Mouse (Mus musculus) midbrain, embryonic 16.5 days (tissue): ENCODE results near the gene Ggcx. TPM values are rescaled to one million over a fixed set of nuclear protein-coding genes. Genes with fewer than 3 reads are reported as not detected.

Experiments
- ATAC-seq: fragments of 200-750 bp; cut with Nextera tagmentation; 2 replicates; pipeline ENCODE4 v1.8.0; 2017; ENCODE audit warnings: moderate TSS enrichment
- H3K27ac ChIP-seq: fragments of 300-500 bp; sonication (generic); 2 replicates; pipeline ENCODE4 v1.5.1; 2014; ENCODE audit warnings: mild to moderate bottlenecking, low read length, mixed read lengths
- H3K27me3 ChIP-seq: fragments of 300-500 bp; sonication (generic); 2 replicates; pipeline ENCODE4 v1.6.1; 2014; ENCODE audit warnings: low read depth, low read length, mixed read lengths; ENCODE audit not compliant: control insufficient read depth, insufficient read depth
- H3K36me3 ChIP-seq: fragments of 300-500 bp; sonication (generic); 2 replicates; pipeline ENCODE4 v1.6.1; 2014; ENCODE audit warnings: mild to moderate bottlenecking, low read length, moderate library complexity, mixed read lengths; ENCODE audit not compliant: control insufficient read depth, insufficient read depth
- H3K4me1 ChIP-seq: fragments of 300-500 bp; sonication (generic); 2 replicates; pipeline ENCODE4 v1.6.1; 2014; ENCODE audit warnings: mild to moderate bottlenecking, low read length, mixed read lengths; ENCODE audit not compliant: control insufficient read depth, insufficient read depth
- H3K4me2 ChIP-seq: fragments of 300-500 bp; sonication (generic); 2 replicates; pipeline ENCODE4 v1.6.1; 2014; ENCODE audit warnings: mild to moderate bottlenecking, low read length, mixed read lengths
- H3K4me3 ChIP-seq: fragments of 300-500 bp; sonication (generic); 2 replicates; pipeline ENCODE4 v1.5.1; 2014; ENCODE audit warnings: low read depth, mild to moderate bottlenecking, low read length, moderate library complexity, mixed read lengths
- H3K9ac ChIP-seq: fragments of 300-500 bp; sonication (generic); 2 replicates; pipeline ENCODE4 v1.6.1; 2014; ENCODE audit warnings: low read depth, low read length, mixed read lengths
- H3K9me3 ChIP-seq: fragments of 300-500 bp; sonication (generic); replicated peaks from 2 replicates; pipeline ENCODE4 v1.6.1; 2014; ENCODE audit warnings: mild to moderate bottlenecking, low read length, mixed read lengths; ENCODE audit not compliant: control insufficient read depth, poor library complexity, severe bottlenecking
- WGBS: fragments of 180-500 bp; shearing (Covaris S2); extraction: QIAGEN DNeasy Blood & Tissue Kit; methylation state at CpG from one replicate; pipeline ENCODE4 v1.1.7; 2014; 5-methylcytosine and 5-hydroxymethylcytosine counted together
- polyA plus RNA-seq: library from polyadenylated mRNA; unstranded; fragments of >200 nt; fragmentation: Nextera tagmentation; extraction: Ambion mirVana; gene quantifications from 2 replicates; pipeline ENCODE4 v1.2.1, GENCODE M21; 2015

The Ggcx gene
- polyA plus RNA-seq, 1 experiment from 2014 or later, result 15.2 TPM

GRCm38 (mm10) chr6:72430989-72431921, 17.1 kb downstream of the Ggcx start:
- Histone ChIP-seq H3K9me3 (no peaks in the 10 kb centered on the region), H3K36me3 (peaks cover 23% of the 10 kb centered on the region), H3K4me3 (no peak overlapping the region), H3K27me3 (no peaks in the 10 kb centered on the region), H3K4me2 (no peak overlapping the region), H3K27ac (peak overlapping the region; percentile 2; the same call in 1 of the 2 replicates), H3K9ac (no peak overlapping the region), H3K4me1 (peaks cover 6% of the 10 kb centered on the region)
- WGBS, result 47% methylated on average over 5 of the region's 5 CpGs
- ATAC-seq, result no peak

- Histone ChIP-seq H3K27me3 (no peaks in the 10 kb centered on the region), H3K36me3 (peaks cover 27% of the 10 kb centered on the region), H3K4me3 (no peak overlapping the region), H3K27ac (no peak overlapping the region), H3K4me1 (peaks cover 15% of the 10 kb centered on the region), H3K4me2 (no peak overlapping the region), H3K9me3 (no peaks in the 10 kb centered on the region), H3K9ac (no peak overlapping the region)
- 75% methylated on average over 2 of the region's 2 CpGs for WGBS
- no peak for ATAC-seq
These were observed 18.0 kb downstream of the Ggcx start for GRCm38 (mm10) chr6:72432153-72432552.

GRCm38 (mm10) chr6:72438226-72438625, 24.1 kb downstream of the Ggcx start:
- 1% methylated on average over 5 of the region's 5 CpGs for whole genome bisulfite sequencing
- peak overlapping the region; percentile 18; the same call in 1 of the 2 replicates for H3K27ac ChIP-seq

GRCm38 (mm10) chr6:72438862-72439354, 24.8 kb downstream of the Ggcx start:
- H3K36me3 ChIP-seq, result peaks cover 19% of the 10 kb centered on the region
- H3K4me2 ChIP-seq, result peak overlapping the region; percentile 95
- peak; percentile 47 for ATAC-seq
- WGBS, result under 1% methylated on average over 55 of the region's 57 CpGs
- no peaks in the 10 kb centered on the region for H3K9me3 ChIP-seq
- H3K9ac ChIP-seq, result peak overlapping the region; percentile 100
- H3K4me3 ChIP-seq, result peak overlapping the region; percentile 99
- H3K27ac ChIP-seq, result peak overlapping the region; percentile 100
- H3K4me1 ChIP-seq, result peaks cover 34% of the 10 kb centered on the region
- H3K27me3 ChIP-seq, result no peaks in the 10 kb centered on the region

More at GRCm38 (mm10) chr6:72438226-72438625, 24.1 kb downstream of the Ggcx start:
- Histone ChIP-seq H3K4me2 (peak overlapping the region; percentile 95), H3K36me3 (peaks cover 21% of the 10 kb centered on the region), H3K9ac (peak overlapping the region; percentile 100), H3K4me1 (peaks cover 34% of the 10 kb centered on the region), H3K27me3 (no peaks in the 10 kb centered on the region), H3K9me3 (no peaks in the 10 kb centered on the region), H3K4me3 (peak overlapping the region; percentile 99)
- ATAC-seq, result no peak

GRCm38 (mm10) chr6:72439355-72440185, 25.5 kb downstream of the Ggcx start, which contains the start of gene Mat2a:
Gene Mat2a (minus strand): TSS chr6:72439558.
- peaks cover 14% of the 10 kb centered on the region for H3K36me3 ChIP-seq
- peak within 1 kb of the TSS; percentile 100 for H3K9ac ChIP-seq
- H3K4me1 ChIP-seq, result peaks cover 34% of the 10 kb centered on the region
- H3K4me2 ChIP-seq, result peak within 1 kb of the TSS; percentile 95
- peak within 1 kb of the TSS; percentile 99 for H3K4me3 ChIP-seq
- peak within 1 kb of the TSS; percentile 100 for H3K27ac ChIP-seq
- WGBS, result under 1% methylated on average over 69 of the region's 77 CpGs
- no peaks in the 10 kb centered on the region for H3K27me3 ChIP-seq
- no peaks in the 10 kb centered on the region for H3K9me3 ChIP-seq
- peak; percentile 94 for ATAC-seq

GRCm38 (mm10) chr6:72440186-72440990, 26.3 kb downstream of the Ggcx start:
- ATAC-seq, result peak; percentile 18; the same call in 1 of the 2 replicates
- H3K4me2 ChIP-seq, result peak overlapping the region; percentile 74
- peak overlapping the region; percentile 99 for H3K4me3 ChIP-seq
- H3K27ac ChIP-seq, result peak overlapping the region; percentile 100
- peak overlapping the region; percentile 100 for H3K9ac ChIP-seq
- H3K36me3 ChIP-seq, result peaks cover 7% of the 10 kb centered on the region
- 3% methylated on average over 17 of the region's 17 CpGs for WGBS
- peaks cover 33% of the 10 kb centered on the region for H3K4me1 ChIP-seq
- H3K27me3 ChIP-seq, result no peaks in the 10 kb centered on the region
- no peaks in the 10 kb centered on the region for H3K9me3 ChIP-seq

- 89% methylated on average over 1 of the region's 1 CpGs for WGBS
- Histone ChIP-seq H3K9me3 (no peaks in the 10 kb centered on the region), H3K4me1 (peaks cover 13% of the 10 kb centered on the region), H3K4me3 (no peak overlapping the region), H3K27ac (no peak overlapping the region), H3K4me2 (no peak overlapping the region), H3K27me3 (no peaks in the 10 kb centered on the region), H3K9ac (no peak overlapping the region), H3K36me3 (no peaks in the 10 kb centered on the region)
- no peak for ATAC-seq
These were observed 29.0 kb downstream of the Ggcx start for GRCm38 (mm10) chr6:72442921-72443604.

GRCm38 (mm10) chr6:72445011-72445410, 30.9 kb downstream of the Ggcx start:
- no peak for ATAC-seq
- Histone ChIP-seq H3K27ac (no peak overlapping the region), H3K4me2 (no peak overlapping the region), H3K4me3 (no peak overlapping the region), H3K4me1 (peaks cover 13% of the 10 kb centered on the region), H3K36me3 (no peaks in the 10 kb centered on the region), H3K9ac (no peak overlapping the region), H3K27me3 (no peaks in the 10 kb centered on the region), H3K9me3 (no peaks in the 10 kb centered on the region)
